Mouse (Mus musculus): ENCODE results near the gene Trmt10a. TPM values are rescaled to one million over a fixed set of nuclear protein-coding genes. Genes with fewer than 3 reads are reported as not detected.
A peak's percentile ranks its signal among the peaks of the same experiment; 100 is the strongest.

The Trmt10a gene
- polyA plus RNA-seq, 1 experiment from 2014 or later = 11.4 TPM

DNA sequence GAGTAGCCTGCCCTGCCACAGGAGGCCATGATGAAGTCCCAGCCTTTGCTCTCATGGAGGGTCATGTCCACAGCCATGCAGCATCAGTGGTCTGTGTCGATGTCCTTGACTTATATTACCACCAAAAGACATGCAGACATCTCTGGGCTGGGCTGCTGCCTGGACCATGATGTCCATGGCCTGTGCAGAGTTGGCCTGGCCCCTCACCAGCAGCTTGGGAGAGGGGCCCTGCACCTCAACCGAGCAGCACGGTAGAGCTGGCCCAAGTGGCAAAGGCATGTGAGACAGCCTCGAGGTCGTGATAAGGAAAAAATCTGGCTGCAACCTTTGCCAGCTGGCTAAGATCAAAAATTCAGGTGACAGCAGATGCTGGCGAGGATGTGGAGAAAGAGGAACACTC lies 3.6 kb upstream of the Trmt10a start:
- Histone ChIP-seq H3K36me3 (no peaks in the 10 kb centered on the region), H3K4me3 (no peak overlapping the region), H3K9me3 (no peaks in the 10 kb centered on the region), H3K4me1 (peaks cover 3% of the 10 kb centered on the region; the same call in 1 of the 2 replicates), H3K9ac (no peak overlapping the region), H3K27ac (no peak overlapping the region), H3K27me3 (no peaks in the 10 kb centered on the region), H3K4me2 (no peak overlapping the region)
- WGBS = 88% methylated on average over 6 of the region's 6 CpGs
- ATAC-seq (ENCODE audit: borderline replicate concordance, extremely low read depth, low FRiP score, low TSS enrichment) = no peak

DNA sequence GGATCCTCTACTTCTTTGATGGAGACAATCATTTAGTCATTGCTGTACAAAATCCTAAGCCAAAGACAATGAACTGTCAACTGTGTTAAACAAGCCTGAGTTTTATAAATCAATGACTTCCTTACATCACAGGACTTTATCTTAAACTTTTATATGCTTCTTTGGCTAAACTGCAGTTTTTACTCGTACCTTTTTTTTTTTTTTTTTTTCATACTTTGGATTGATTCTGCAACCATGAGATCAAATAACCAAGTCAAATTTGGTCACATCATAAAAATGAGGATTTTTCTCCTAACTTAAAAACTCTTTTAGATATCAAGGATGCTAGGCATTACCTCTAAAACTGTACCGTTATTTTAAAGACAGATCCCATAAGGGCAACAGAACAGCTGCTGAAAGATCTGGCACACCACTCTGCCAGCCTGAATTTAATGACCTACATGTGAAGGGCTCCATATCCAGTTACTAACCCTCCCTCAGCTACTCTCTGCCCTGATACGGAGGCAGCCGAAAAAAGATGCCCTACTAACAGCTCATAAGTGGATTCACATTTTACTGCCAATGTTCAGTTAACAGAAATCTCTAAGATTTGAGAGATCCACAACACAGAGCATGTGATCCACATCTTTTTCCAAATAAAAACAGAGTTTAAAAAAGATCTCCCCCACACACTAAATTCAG lies 1.1 kb upstream of the Trmt10a start:
- H3K36me3 ChIP-seq = no peaks in the 10 kb centered on the region
- H3K4me2 ChIP-seq = peak overlapping the region; percentile 77
- no peak overlapping the region for H3K27ac ChIP-seq
- H3K9me3 ChIP-seq = no peaks in the 10 kb centered on the region
- no peak for ATAC-seq (ENCODE audit: borderline replicate concordance, extremely low read depth, low FRiP score, low TSS enrichment)
- no peaks in the 10 kb centered on the region for H3K27me3 ChIP-seq
- peak overlapping the region; percentile 32 for H3K9ac ChIP-seq
- H3K4me1 ChIP-seq = peaks cover 3% of the 10 kb centered on the region; the same call in 1 of the 2 replicates
- 51% methylated on average over 4 of the region's 4 CpGs for WGBS
- peak overlapping the region; percentile 84 for H3K4me3 ChIP-seq

DNA sequence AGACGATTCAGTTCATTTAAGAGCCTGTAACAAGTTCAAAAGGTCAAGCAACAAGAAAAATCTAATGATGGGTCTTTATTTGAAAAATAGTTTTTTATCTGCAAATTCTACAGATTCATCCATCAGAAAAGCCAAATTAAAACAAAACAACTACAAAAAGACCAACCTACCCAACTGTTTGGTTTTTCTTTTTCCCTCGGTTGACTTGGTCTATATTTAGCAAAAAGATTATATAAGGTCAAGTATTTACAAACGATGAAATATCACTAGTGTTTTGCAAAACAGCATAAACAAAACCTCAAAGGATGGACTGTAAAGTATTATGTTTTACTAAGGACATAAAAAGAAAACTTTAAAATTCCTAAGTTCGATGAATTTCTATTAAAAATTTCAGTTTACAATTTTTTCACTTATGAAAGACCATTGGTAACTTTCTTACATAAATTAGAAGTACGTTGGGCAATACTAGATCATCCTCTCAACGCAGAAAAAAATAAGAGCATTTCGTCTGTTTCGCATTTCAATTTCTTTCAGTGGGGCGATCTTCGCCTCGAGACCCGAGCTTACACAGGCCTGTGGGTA lies 424 bp upstream of the Trmt10a start:
- Histone ChIP-seq H3K27ac (peak overlapping the region; percentile 100), H3K4me3 (peak overlapping the region; percentile 84), H3K36me3 (no peaks in the 10 kb centered on the region), H3K9ac (peak overlapping the region; percentile 81), H3K4me2 (peak overlapping the region; percentile 77), H3K27me3 (no peaks in the 10 kb centered on the region), H3K9me3 (no peaks in the 10 kb centered on the region), H3K4me1 (peaks cover 3% of the 10 kb centered on the region; the same call in 1 of the 2 replicates)
- no peak for ATAC-seq (ENCODE audit: borderline replicate concordance, extremely low read depth, low FRiP score, low TSS enrichment)
- WGBS = 3% methylated on average over 12 of the region's 12 CpGs

DNA sequence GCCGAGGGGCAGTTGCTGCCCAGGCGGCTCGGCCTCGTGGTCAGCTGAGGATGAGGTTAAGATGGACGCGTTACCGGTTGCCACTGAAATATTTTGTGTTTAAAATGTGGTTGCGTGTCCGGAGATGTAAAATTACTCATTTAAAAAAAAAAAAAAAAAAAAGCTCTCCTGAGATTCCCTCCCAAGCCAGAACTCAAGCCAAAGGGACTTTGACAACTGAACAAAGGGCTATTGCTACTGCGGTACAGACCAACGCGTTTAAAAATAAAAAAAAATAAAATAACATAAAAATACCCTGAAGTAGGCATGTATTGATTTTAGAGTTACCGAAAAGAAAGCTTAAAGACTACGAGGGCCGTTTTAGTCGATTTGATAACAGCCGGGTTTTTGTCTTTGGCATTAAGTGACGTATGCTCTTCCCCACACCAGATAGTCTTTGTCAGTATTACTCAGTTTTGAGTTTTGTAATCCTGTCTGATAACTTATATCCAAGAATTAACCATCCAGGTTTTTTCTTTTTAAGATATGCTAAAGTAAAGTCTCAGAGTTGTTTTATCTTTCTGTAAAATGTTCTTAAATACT lies 903 bp downstream of the Trmt10a start:
- Histone ChIP-seq H3K36me3 (peaks cover 6% of the 10 kb centered on the region; the same call in 1 of the 2 replicates), H3K27me3 (no peaks in the 10 kb centered on the region), H3K4me3 (peak overlapping the region; percentile 84), H3K9me3 (no peaks in the 10 kb centered on the region), H3K4me1 (peaks cover 3% of the 10 kb centered on the region; the same call in 1 of the 2 replicates), H3K27ac (peak overlapping the region; percentile 100), H3K4me2 (peak overlapping the region; percentile 77), H3K9ac (peak overlapping the region; percentile 81)
- no peak for ATAC-seq (ENCODE audit: borderline replicate concordance, extremely low read depth, low FRiP score, low TSS enrichment)
- under 1% methylated on average over 18 of the region's 18 CpGs for WGBS

DNA sequence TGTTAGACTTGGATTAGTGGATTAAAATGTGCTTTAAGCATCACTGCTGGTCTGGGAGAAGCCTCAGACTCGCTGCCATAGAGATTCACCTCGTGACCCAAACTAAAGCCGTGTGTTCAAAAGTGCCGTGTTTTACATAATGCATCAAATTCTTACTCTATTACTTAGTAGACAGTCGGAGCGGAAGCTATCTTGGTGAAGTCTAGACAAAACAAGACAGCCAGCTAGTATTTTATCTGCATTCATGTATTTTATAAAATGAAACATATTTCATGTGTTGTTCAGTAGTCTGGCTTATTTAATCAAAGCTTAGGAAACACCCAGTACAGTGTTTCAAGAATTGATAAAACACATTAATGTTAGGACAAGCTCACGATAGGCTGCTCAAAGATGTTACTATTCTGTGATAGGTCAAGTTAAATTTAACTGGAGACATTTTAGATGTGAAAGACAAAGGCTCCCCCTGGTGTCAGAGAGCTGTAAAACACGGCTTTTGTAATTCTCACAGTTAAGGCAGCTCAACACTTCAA lies 1.5 kb downstream of the Trmt10a start, which contains the start of gene Mttp:
Mttp (minus strand) TSS at position 327 of the 530 bp plus-strand sequence.
- H3K36me3 ChIP-seq = peaks cover 9% of the 10 kb centered on the region; the same call in 1 of the 2 replicates
- H3K9me3 ChIP-seq = no peaks in the 10 kb centered on the region
- WGBS = under 1% methylated on average over 8 of the region's 8 CpGs
- peak within 1 kb of the TSS; percentile 84 for H3K4me3 ChIP-seq
- peak within 1 kb of the TSS; percentile 100 for H3K27ac ChIP-seq
- H3K9ac ChIP-seq = peak within 1 kb of the TSS; percentile 81
- peaks cover 3% of the 10 kb centered on the region; the same call in 1 of the 2 replicates for H3K4me1 ChIP-seq
- peak within 1 kb of the TSS; percentile 77 for H3K4me2 ChIP-seq
- peak; percentile 16; the same call in 1 of the 2 replicates for ATAC-seq (ENCODE audit: borderline replicate concordance, extremely low read depth, low FRiP score, low TSS enrichment)
- no peaks in the 10 kb centered on the region for H3K27me3 ChIP-seq

DNA sequence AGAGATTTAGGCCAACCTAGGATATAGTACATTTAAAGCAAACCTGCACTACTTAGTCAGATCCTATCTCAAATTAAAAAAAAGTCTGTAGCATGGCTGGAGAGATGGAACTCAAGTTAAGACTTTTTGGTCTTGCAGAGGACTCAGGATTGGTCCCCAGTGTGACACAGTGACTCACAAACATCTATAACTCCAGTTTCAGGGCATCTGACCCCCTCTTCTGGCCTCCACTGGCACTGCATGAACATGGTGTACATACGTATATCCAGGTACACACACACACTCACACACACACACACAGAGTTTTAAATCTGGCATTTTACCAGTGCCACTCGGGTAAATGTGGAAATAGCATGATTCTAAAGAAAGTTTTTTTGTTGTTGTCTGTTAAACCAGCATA lies 5.6 kb downstream of the Trmt10a start:
- 93% methylated on average over 2 of the region's 2 CpGs for WGBS

DNA sequence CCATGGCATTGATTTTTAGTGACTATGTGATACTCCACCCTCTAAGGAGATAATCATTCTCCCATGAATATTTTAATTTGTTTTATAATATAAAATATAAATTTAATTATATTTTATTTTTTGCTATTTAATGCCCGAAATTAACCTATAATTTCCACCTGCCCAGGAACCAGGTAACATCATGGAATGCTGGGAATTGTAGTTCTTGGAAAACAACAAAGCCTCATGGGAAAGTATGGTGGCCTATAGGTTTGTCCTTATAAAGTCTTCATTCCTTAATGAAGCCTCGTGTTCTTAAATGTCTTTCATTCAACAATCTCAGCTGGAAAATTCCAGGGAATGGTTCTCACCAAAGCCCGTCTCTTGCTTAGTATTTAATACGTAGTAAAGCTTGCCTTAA lies 11.8 kb downstream of the Trmt10a start:
- Histone ChIP-seq H3K27ac (no peak overlapping the region), H3K9me3 (no peaks in the 10 kb centered on the region), H3K4me2 (no peak overlapping the region), H3K36me3 (peaks cover 10% of the 10 kb centered on the region), H3K9ac (no peak overlapping the region), H3K4me3 (no peak overlapping the region), H3K27me3 (no peaks in the 10 kb centered on the region), H3K4me1 (no peaks in the 10 kb centered on the region)
- no peak for ATAC-seq (ENCODE audit: borderline replicate concordance, extremely low read depth, low FRiP score, low TSS enrichment)
- WGBS = 90% methylated on average over 4 of the region's 4 CpGs

More for the DNA sequence above, 5.6 kb downstream of the Trmt10a start:
- no peaks in the 10 kb centered on the region for H3K27me3 ChIP-seq
- peaks cover 21% of the 10 kb centered on the region for H3K36me3 ChIP-seq
- H3K4me2 ChIP-seq = no peak overlapping the region
- no peak overlapping the region for H3K27ac ChIP-seq
- no peak for ATAC-seq (ENCODE audit: borderline replicate concordance, extremely low read depth, low FRiP score, low TSS enrichment)
- H3K4me1 ChIP-seq = no peaks in the 10 kb centered on the region
- no peaks in the 10 kb centered on the region for H3K9me3 ChIP-seq
- H3K9ac ChIP-seq = no peak overlapping the region
- H3K4me3 ChIP-seq = no peak overlapping the region

DNA sequence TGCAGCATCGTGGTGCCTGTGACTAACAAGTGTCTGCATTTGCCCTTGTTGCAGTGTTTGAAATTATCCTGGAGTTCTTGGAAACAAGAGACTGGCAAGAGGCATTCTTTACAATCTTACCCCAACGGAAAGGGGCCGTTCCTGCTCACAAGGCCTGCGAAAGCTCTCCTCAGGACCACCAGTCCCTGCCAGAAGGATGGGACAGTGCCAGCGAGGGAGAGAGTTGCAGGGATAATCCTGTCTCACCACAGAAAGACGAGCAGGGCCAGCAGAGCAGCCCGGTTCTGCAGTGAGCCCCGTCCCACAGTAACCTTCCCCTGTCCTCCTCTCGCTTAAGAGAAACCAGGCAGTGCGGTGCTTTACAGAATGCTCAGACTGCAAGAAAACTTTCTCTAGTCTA lies 13.4 kb downstream of the Trmt10a start:
- Histone ChIP-seq H3K9ac (no peak overlapping the region), H3K9me3 (no peaks in the 10 kb centered on the region), H3K4me2 (no peak overlapping the region), H3K4me1 (no peaks in the 10 kb centered on the region), H3K36me3 (peaks cover 10% of the 10 kb centered on the region), H3K4me3 (no peak overlapping the region), H3K27me3 (no peaks in the 10 kb centered on the region), H3K27ac (no peak overlapping the region)
- ATAC-seq (ENCODE audit: borderline replicate concordance, extremely low read depth, low FRiP score, low TSS enrichment) = no peak
- 78% methylated on average over 10 of the region's 10 CpGs for WGBS

DNA sequence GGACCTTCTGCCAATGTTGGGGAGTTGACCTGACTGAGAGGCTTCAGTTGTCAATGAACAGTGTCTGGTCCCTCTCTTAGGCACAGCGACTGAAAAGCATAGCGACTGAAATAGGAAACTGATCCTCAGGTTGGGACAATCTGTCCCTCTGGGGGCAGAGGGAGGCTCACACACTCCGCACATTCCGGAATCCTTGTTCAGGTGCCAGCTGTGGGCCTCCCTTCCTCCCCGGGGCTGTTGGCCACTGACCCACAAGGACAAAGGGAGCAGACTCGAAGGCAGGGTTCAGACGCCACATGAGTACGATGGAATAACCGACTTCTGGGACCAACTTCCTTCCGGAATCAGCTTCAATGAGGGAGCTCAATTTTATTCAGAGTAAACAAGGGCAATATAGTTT lies 18.4 kb downstream of the Trmt10a start:
- no peaks in the 10 kb centered on the region for H3K9me3 ChIP-seq
- no peak for ATAC-seq (ENCODE audit: borderline replicate concordance, extremely low read depth, low FRiP score, low TSS enrichment)
- H3K27me3 ChIP-seq = no peaks in the 10 kb centered on the region
- no peaks in the 10 kb centered on the region for H3K36me3 ChIP-seq
- no peaks in the 10 kb centered on the region for H3K4me1 ChIP-seq
- no peak overlapping the region for H3K9ac ChIP-seq
- 79% methylated on average over 10 of the region's 10 CpGs for WGBS
- no peak overlapping the region for H3K4me3 ChIP-seq
- no peak overlapping the region for H3K4me2 ChIP-seq
- H3K27ac ChIP-seq = no peak overlapping the region

DNA sequence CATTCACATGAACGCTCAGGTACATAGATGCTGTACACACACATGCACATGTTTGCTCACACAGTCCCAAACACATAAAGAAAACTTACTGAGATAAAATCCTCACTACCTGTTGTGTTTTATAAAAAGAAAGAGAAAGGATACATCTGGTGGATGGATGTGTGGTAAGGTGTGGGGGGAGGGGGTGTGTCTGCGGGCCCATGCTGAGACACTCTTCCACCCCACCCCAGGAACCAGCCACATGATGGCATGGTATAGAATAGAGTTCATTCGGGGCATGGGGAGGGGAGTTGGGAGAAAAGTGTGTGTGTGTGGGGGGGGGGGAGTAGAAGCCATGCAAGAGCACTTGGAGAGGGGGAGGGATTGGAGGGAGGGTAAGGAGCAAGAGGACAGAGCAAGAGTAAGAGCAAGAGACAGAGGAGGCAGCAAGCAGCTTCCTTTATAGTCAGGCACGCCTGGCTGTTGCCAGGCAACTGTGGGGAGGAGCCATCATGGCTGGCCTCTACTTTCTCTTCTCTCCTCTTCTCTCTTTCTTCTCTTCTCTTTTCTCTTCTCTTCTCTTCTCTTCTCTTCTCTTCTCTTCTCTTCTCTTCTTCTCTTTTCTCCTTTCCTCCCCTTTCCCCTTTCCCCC lies 19.4 kb downstream of the Trmt10a start:
- no peak overlapping the region for H3K4me3 ChIP-seq
- ATAC-seq (ENCODE audit: borderline replicate concordance, extremely low read depth, low FRiP score, low TSS enrichment) = no peak
- 59% methylated on average over 4 of the region's 4 CpGs for WGBS
- no peaks in the 10 kb centered on the region for H3K9me3 ChIP-seq
- H3K4me1 ChIP-seq = no peaks in the 10 kb centered on the region
- H3K36me3 ChIP-seq = no peaks in the 10 kb centered on the region
- H3K4me2 ChIP-seq = no peak overlapping the region
- no peak overlapping the region for H3K9ac ChIP-seq
- H3K27me3 ChIP-seq = no peaks in the 10 kb centered on the region
- no peak overlapping the region for H3K27ac ChIP-seq

DNA sequence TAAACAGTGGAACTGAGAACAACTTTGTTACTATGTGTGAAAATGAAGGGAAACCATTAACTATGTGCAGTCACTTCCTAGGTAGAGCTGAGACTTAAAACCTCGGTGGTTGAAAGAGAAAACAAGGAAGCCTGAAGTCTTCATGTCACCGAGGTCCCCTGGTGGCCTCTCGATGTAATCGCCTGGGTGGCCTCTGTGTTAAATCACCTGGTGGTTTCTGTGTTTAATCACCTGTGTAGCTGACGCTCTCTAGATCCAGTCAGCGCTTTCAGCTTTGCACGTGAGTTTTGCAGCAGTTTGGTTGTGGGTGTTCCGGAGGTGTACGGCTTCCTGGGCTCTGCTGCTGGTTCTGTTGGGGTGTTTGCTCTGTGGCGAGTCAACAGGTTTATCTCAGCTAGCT lies 30.0 kb downstream of the Trmt10a start:
- Histone ChIP-seq H3K9me3 (no peaks in the 10 kb centered on the region), H3K4me3 (no peak overlapping the region), H3K36me3 (no peaks in the 10 kb centered on the region), H3K27ac (no peak overlapping the region), H3K4me1 (peaks cover 7% of the 10 kb centered on the region; the same call in 1 of the 2 replicates), H3K27me3 (no peaks in the 10 kb centered on the region), H3K9ac (no peak overlapping the region), H3K4me2 (no peak overlapping the region)
- 73% methylated on average over 10 of the region's 10 CpGs for WGBS
- no peak for ATAC-seq (ENCODE audit: borderline replicate concordance, extremely low read depth, low FRiP score, low TSS enrichment)

Measured in lung, embryonic 15.5 days (tissue).